Mouse (Mus musculus) embryonic fibroblast, embryonic 13.5 days (primary cell): ENCODE measurements around the gene Fam234b.

Experiments used
- CTCF ChIP-seq: IDR thresholded peaks from 2 replicates; pipeline ENCODE4 v1.5.1; 2011; ENCODE audit warnings: mild to moderate bottlenecking, control low read depth, low read length, moderate library complexity, borderline replicate concordance; ENCODE audit not compliant: insufficient read depth
- POLR2A ChIP-seq: IDR thresholded peaks from 2 replicates; pipeline ENCODE4 v1.6.1; 2011; ENCODE audit warnings: low read depth, mild to moderate bottlenecking, control low read depth, low read length, moderate library complexity

DNA sequence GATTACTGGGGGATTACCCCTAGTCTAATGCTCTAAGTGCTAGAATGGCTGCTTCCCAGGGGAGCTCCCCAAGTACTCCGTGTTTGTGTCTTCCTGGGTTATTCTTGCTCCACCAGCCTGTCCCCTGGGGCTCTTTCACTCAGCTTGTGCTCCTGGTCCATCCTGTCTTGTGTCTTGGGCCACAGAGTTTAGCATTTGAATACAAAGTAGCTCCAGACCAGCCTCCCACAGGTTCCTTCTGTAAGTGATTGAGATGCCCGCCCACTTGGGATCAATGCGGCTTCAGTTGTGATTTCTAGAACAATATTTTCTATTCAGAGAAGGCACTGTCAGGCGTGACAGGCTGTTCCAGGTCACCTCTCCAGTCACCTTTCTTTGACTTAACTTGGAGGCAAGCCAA lies 4.0 kb upstream of the Fam234b start:
- no peak for TF ChIP-seq CTCF
- no peak for TF ChIP-seq POLR2A
